Mouse (Mus musculus): Measurements from ENCODE around the gene Ucp2. TPM values are rescaled to one million over a fixed set of nuclear protein-coding genes. Genes with fewer than 3 reads are reported as not detected.

The Ucp2 gene
- polyA plus RNA-seq, 1 experiment from 2014 or later, result 127 TPM

DNA sequence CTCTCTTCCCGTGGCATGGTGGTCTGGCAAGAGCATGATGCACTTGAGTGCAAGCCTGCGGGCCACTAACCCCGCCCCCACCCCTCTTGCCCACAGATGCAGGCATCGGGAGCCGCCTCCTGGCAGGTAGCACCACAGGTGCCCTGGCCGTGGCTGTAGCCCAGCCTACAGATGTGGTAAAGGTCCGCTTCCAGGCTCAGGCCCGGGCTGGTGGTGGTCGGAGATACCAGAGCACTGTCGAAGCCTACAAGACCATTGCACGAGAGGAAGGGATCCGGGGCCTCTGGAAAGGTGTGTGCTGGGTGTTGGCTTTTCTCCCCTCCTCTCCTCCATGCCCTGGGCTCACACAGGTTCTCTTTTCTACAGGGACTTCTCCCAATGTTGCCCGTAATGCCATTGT lies 4.8 kb downstream of the Ucp2 start:
- Histone ChIP-seq H3K4me2 (ENCODE audit: low read length) (no peak overlapping the region), H3K27me3 (ENCODE audit: control insufficient read depth, insufficient read depth, low read length) (no peaks in the 10 kb centered on the region), H3K27ac (replicated peaks in 1 of 2; ENCODE audit: control insufficient read depth in 1 of 2, insufficient read depth in 1 of 2, low read depth in 2 of 2, low read length in 2 of 2) (no peak overlapping the region), H3K4me1 (ENCODE audit: control insufficient read depth in 2 of 2, insufficient read depth in 2 of 2, low read length in 2 of 2) (peaks cover 24 to 35% of the 10 kb centered on the region in 2 experiments), H3K4me3 (ENCODE audit: control insufficient read depth in 1 of 2, insufficient read depth in 1 of 2, low read depth in 1 of 2, low read length in 2 of 2) (no peak overlapping the region), H3K36me3 (ENCODE audit: control insufficient read depth, insufficient read depth, low read length) (peaks cover 43% of the 10 kb centered on the region), H3K9ac (ENCODE audit: low read length) (no peak overlapping the region), H3K9me3 (ENCODE audit: control insufficient read depth, low read length) (no peaks in the 10 kb centered on the region)
- WGBS, result 92% methylated on average over 13 of the region's 13 CpGs
- ATAC-seq (ENCODE audit: insufficient number of reproducible peaks, insufficient read depth, low FRiP score, low read depth), result no peak

DNA sequence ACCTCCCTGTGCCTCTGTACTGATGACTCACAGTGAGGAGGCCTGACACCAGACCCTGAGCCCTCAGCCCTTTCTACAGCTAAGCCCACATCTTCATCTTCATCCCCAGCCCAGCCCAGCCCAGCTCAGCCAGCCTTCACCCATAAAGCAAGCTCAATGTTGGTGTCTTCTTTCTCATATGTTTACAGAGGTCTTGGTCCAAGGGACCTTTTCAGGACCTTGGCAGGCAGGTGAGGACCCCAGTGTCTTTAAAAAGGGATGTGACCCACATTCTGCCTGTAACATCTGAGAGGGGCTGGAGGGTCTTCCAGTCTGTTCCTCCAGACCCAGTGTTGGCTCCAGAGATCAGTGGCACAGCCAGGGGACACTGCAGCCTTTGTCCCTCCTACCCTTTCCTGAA lies 6.3 kb downstream of the Ucp2 start:
- no peak overlapping the region for H3K9ac ChIP-seq (ENCODE audit: low read length)
- H3K4me2 ChIP-seq (ENCODE audit: low read length), result no peak overlapping the region
- H3K36me3 ChIP-seq (ENCODE audit: control insufficient read depth, insufficient read depth, low read length), result peaks cover 43% of the 10 kb centered on the region
- H3K9me3 ChIP-seq (ENCODE audit: control insufficient read depth, low read length), result no peaks in the 10 kb centered on the region
- no peak overlapping the region for H3K27ac ChIP-seq (replicated peaks in 1 of 2; ENCODE audit: control insufficient read depth in 1 of 2, insufficient read depth in 1 of 2, low read depth in 2 of 2, low read length in 2 of 2)
- H3K4me1 ChIP-seq (ENCODE audit: control insufficient read depth in 2 of 2, insufficient read depth in 2 of 2, low read length in 2 of 2), result peaks cover 17 to 21% of the 10 kb centered on the region in 2 experiments
- no peak overlapping the region for H3K4me3 ChIP-seq (ENCODE audit: control insufficient read depth in 1 of 2, insufficient read depth in 1 of 2, low read depth in 1 of 2, low read length in 2 of 2)
- ATAC-seq (ENCODE audit: insufficient number of reproducible peaks, insufficient read depth, low FRiP score, low read depth), result no peak
- no peaks in the 10 kb centered on the region for H3K27me3 ChIP-seq (ENCODE audit: control insufficient read depth, insufficient read depth, low read length)

DNA sequence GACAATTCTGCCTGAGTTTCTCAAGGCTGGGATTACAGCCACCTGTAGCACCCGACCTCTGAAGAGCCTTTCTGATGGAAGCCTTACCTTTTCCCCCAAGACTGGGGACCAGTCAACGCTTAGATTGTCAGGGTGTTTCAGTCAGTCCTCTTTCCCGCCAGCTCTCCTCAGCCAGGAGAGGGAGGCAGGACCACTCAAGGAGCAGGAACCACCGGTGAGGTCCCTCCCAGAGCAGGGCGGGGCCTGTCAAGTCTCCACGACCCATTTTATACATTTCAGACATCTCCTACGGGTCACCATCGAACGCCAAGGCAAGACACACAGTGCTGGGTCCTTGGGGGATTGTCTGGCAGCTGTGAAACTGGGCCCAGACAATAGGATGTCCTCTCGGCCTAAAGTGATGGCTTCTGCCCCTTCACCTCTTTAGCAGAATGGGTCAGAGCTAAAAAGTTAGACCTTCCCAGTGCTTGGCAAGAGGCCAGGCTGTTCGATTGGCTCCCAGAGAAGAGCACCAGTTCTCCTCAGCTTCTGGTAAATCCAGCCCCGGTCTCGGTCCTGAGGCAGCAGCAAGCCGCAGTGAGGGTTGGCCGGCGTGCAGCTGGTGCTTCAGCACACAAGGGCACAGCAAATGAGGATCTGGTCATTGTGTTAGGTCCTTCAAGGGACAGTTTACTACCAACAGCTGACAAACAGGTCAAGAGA lies 7.3 kb downstream of the Ucp2 start:
- no peaks in the 10 kb centered on the region for H3K27me3 ChIP-seq (ENCODE audit: control insufficient read depth, insufficient read depth, low read length)
- peaks cover 43% of the 10 kb centered on the region for H3K36me3 ChIP-seq (ENCODE audit: control insufficient read depth, insufficient read depth, low read length)
- 66% methylated on average over 16 of the region's 16 CpGs for WGBS
- no peak overlapping the region for H3K4me2 ChIP-seq (ENCODE audit: low read length)
- ATAC-seq (ENCODE audit: insufficient number of reproducible peaks, insufficient read depth, low FRiP score, low read depth), result no peak
- H3K4me3 ChIP-seq (ENCODE audit: control insufficient read depth in 1 of 2, insufficient read depth in 1 of 2, low read depth in 1 of 2, low read length in 2 of 2), result no peak overlapping the region
- peaks cover 9 to 11% of the 10 kb centered on the region in 2 experiments; a peak in 3 of 4 replicates for H3K4me1 ChIP-seq (ENCODE audit: control insufficient read depth in 2 of 2, insufficient read depth in 2 of 2, low read length in 2 of 2)
- H3K9me3 ChIP-seq (ENCODE audit: control insufficient read depth, low read length), result no peaks in the 10 kb centered on the region
- H3K9ac ChIP-seq (ENCODE audit: low read length), result no peak overlapping the region
- H3K27ac ChIP-seq (replicated peaks in 1 of 2; ENCODE audit: control insufficient read depth in 1 of 2, insufficient read depth in 1 of 2, low read depth in 2 of 2, low read length in 2 of 2), result no peak overlapping the region

DNA sequence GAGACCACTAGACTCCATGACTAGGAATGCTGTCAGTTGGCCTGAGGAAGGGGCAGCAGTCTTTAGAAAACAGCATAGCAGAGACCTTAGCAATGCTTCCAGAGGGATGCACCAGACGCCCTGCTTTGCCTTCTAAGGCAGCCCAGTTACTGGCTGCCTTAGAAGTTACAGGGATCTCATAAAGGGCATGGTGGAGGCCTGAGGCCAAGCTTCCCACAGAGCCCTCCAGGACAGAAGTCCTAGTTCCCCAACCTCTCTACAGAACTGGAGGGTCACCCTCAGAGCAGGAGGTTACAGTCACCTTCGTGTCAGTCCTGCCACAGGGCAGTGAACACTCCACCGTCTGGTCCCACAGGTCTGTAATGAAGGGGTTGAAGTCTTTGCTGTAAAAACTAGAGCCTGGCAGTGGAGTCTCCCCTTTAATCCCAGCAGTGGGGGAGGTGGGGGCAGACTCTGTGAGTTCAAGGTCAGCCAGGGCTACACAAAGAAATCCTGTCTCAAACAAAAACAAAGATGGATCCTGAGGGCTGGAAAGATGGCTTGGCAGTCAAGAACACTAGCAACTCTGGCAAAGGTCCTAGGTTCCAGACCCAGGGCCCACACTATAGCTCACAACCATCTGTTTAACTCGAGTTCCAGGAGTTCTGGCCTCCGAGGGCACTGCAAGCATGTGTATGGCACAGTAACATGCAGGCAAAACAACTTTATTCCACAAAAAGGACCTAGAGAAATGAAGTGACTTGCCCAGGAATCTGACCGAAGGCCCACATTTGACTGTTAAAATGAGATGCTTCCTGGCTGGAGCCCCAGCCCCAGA lies 8.1 kb downstream of the Ucp2 start:
- Histone ChIP-seq H3K4me2 (ENCODE audit: low read length) (no peak overlapping the region), H3K9me3 (ENCODE audit: control insufficient read depth, low read length) (no peaks in the 10 kb centered on the region), H3K9ac (ENCODE audit: low read length) (no peak overlapping the region), H3K36me3 (ENCODE audit: control insufficient read depth, insufficient read depth, low read length) (peaks cover 40% of the 10 kb centered on the region), H3K4me1 (ENCODE audit: control insufficient read depth in 2 of 2, insufficient read depth in 2 of 2, low read length in 2 of 2) (peaks cover 3% of the 10 kb centered on the region in 2 experiments; a peak in 3 of 4 replicates), H3K27me3 (ENCODE audit: control insufficient read depth, insufficient read depth, low read length) (no peaks in the 10 kb centered on the region), H3K4me3 (ENCODE audit: control insufficient read depth in 1 of 2, insufficient read depth in 1 of 2, low read depth in 1 of 2, low read length in 2 of 2) (no peak overlapping the region), H3K27ac (replicated peaks in 1 of 2; ENCODE audit: control insufficient read depth in 1 of 2, insufficient read depth in 1 of 2, low read depth in 2 of 2, low read length in 2 of 2) (no peak overlapping the region)
- ATAC-seq (ENCODE audit: insufficient number of reproducible peaks, insufficient read depth, low FRiP score, low read depth), result no peak
- 74% methylated on average over 6 of the region's 6 CpGs for WGBS

DNA sequence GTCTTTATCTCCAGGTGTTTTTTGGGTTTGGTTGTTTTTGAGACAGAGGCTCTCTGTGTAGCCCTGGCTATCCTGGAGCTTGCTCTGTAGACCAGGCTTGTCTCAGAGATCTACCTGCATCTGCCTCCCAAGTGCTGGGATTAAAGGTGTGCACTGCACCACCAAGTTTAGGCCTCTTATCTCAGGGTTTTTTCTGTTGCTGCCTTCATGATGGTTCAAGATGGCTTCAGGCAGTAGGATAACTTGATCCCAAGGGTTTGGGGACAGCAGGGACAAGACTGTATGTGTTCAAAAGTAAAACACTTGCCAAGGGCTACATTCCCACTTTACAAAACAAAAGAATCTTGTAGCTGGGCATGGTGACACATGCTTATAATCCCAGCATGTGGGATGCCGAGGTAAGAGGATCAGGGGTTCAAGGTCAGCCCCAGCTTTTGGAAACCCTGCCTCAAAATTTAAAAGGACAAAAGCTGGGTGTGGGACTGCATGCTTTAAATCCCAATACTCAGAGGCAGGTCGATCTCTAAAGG lies 8.8 kb downstream of the Ucp2 start:
- H3K4me2 ChIP-seq (ENCODE audit: low read length), result no peak overlapping the region
- H3K9me3 ChIP-seq (ENCODE audit: control insufficient read depth, low read length), result no peaks in the 10 kb centered on the region
- no peaks in the 10 kb centered on the region for H3K4me1 ChIP-seq (ENCODE audit: control insufficient read depth in 2 of 2, insufficient read depth in 2 of 2, low read length in 2 of 2)
- no peak overlapping the region for H3K4me3 ChIP-seq (ENCODE audit: control insufficient read depth in 1 of 2, insufficient read depth in 1 of 2, low read depth in 1 of 2, low read length in 2 of 2)
- H3K36me3 ChIP-seq (ENCODE audit: control insufficient read depth, insufficient read depth, low read length), result peaks cover 34% of the 10 kb centered on the region
- no peaks in the 10 kb centered on the region for H3K27me3 ChIP-seq (ENCODE audit: control insufficient read depth, insufficient read depth, low read length)
- ATAC-seq (ENCODE audit: insufficient number of reproducible peaks, insufficient read depth, low FRiP score, low read depth), result no peak
- no peak overlapping the region for H3K27ac ChIP-seq (replicated peaks in 1 of 2; ENCODE audit: control insufficient read depth in 1 of 2, insufficient read depth in 1 of 2, low read depth in 2 of 2, low read length in 2 of 2)
- WGBS, result 57% methylated on average over 2 of the region's 2 CpGs
- no peak overlapping the region for H3K9ac ChIP-seq (ENCODE audit: low read length)

DNA sequence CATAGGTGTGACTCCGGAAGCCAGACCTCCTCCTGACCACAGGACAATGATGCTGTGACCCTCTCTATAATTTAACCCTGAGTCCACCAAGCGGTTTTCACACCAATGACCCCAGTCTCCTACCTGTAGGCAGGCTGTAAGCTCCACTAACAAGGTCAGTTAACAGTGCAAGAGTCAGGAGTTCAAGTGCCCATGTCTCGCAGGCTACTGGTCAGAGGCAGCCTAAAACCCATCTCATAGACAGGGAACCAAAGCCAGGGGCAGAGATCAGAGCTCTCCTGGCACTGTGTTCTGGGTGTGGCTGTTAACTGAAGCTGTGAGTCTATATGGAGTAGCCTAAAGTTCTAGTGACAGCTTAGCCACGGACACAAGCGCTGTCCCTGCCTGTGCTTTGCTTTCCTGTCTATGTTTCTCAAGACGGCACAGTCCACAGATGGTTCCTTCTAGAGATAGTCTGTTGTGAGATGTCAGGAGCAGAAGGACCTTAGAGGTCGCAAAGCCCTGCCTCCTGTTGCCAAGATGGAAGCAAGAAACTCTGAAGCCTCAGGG lies 9.3 kb downstream of the Ucp2 start:
- no peaks in the 10 kb centered on the region for H3K4me1 ChIP-seq (ENCODE audit: control insufficient read depth in 2 of 2, insufficient read depth in 2 of 2, low read length in 2 of 2)
- H3K9me3 ChIP-seq (ENCODE audit: control insufficient read depth, low read length), result no peaks in the 10 kb centered on the region
- 77% methylated on average over 7 of the region's 7 CpGs for WGBS
- H3K4me3 ChIP-seq (ENCODE audit: control insufficient read depth in 1 of 2, insufficient read depth in 1 of 2, low read depth in 1 of 2, low read length in 2 of 2), result no peak overlapping the region
- H3K9ac ChIP-seq (ENCODE audit: low read length), result no peak overlapping the region
- H3K4me2 ChIP-seq (ENCODE audit: low read length), result no peak overlapping the region
- ATAC-seq (ENCODE audit: insufficient number of reproducible peaks, insufficient read depth, low FRiP score, low read depth), result no peak
- no peak overlapping the region for H3K27ac ChIP-seq (replicated peaks in 1 of 2; ENCODE audit: control insufficient read depth in 1 of 2, insufficient read depth in 1 of 2, low read depth in 2 of 2, low read length in 2 of 2)
- peaks cover 28% of the 10 kb centered on the region for H3K36me3 ChIP-seq (ENCODE audit: control insufficient read depth, insufficient read depth, low read length)
- no peaks in the 10 kb centered on the region for H3K27me3 ChIP-seq (ENCODE audit: control insufficient read depth, insufficient read depth, low read length)

DNA sequence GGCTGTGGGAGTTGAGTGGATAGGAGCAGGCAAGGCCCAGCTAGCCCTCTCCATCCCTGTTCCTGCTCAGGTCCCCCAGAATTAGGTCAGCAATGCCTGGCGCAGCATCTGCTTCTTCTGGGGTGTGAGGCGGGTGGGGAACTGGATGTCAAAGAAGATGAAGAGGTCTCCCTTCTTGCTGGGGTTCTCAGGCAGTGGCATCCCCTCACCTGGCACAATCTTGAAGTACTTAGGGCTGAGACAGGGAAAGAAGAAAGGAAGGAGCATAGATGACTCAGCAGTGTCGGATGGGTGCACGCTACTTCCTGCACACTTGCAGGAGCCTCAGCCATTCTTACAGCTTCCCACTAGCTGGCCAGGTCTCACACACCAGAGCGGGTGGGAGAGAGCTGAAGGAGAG lies 9.9 kb downstream of the Ucp2 start:
- 85% methylated on average over 5 of the region's 5 CpGs for WGBS
- no peak overlapping the region for H3K9ac ChIP-seq (ENCODE audit: low read length)
- H3K4me1 ChIP-seq (ENCODE audit: control insufficient read depth in 2 of 2, insufficient read depth in 2 of 2, low read length in 2 of 2), result no peaks in the 10 kb centered on the region
- no peak overlapping the region for H3K4me3 ChIP-seq (ENCODE audit: control insufficient read depth in 1 of 2, insufficient read depth in 1 of 2, low read depth in 1 of 2, low read length in 2 of 2)
- H3K4me2 ChIP-seq (ENCODE audit: low read length), result no peak overlapping the region
- no peaks in the 10 kb centered on the region for H3K27me3 ChIP-seq (ENCODE audit: control insufficient read depth, insufficient read depth, low read length)
- ATAC-seq (ENCODE audit: insufficient number of reproducible peaks, insufficient read depth, low FRiP score, low read depth), result no peak
- no peak overlapping the region for H3K27ac ChIP-seq (replicated peaks in 1 of 2; ENCODE audit: control insufficient read depth in 1 of 2, insufficient read depth in 1 of 2, low read depth in 2 of 2, low read length in 2 of 2)
- H3K9me3 ChIP-seq (ENCODE audit: control insufficient read depth, low read length), result no peaks in the 10 kb centered on the region
- H3K36me3 ChIP-seq (ENCODE audit: control insufficient read depth, insufficient read depth, low read length), result peaks cover 22% of the 10 kb centered on the region
